Mouse (Mus musculus): ENCODE data around the gene Olfr1195.

GRCm38 (mm10) chr2:88689087-88689486, at the start of gene Olfr1195:
- no peak for TF ChIP-seq CTCF (conservative IDR thresholded peaks at IDR 0.05; ENCODE audit: low read length)
- TF ChIP-seq POU5F1 (IDR thresholded peaks at IDR 0.05; ENCODE audit: borderline replicate concordance, low read length), result no peak
- no peak for TF ChIP-seq NANOG (IDR thresholded peaks at IDR 0.05; ENCODE audit: borderline replicate concordance, low read length)
